Mouse (Mus musculus) neural tube, embryonic 11.5 days (tissue): ENCODE data around the gene Clcc1. TPM values are rescaled to one million over a fixed set of nuclear protein-coding genes. Genes with fewer than 3 reads are reported as not detected.
"Not testable (repeated sequence)": the region's sequence is repeated elsewhere in the genome, so short reads cannot be mapped to it uniquely, and the experiment has no call there.

Experiments
- ATAC-seq: fragments of 200-750 bp; cut with Nextera tagmentation; 2 replicates; pipeline ENCODE4 v1.8.0; 2017; ENCODE audit warnings: moderate number of reproducible peaks, mild to moderate bottlenecking, moderate TSS enrichment, moderate library complexity; ENCODE audit not compliant: insufficient read depth, low FRiP score, low TSS enrichment
- DNase-seq: peaks from one replicate; pipeline ENCODE4 v3.0.0-alpha.2; 2015; ENCODE audit warnings: low spot score
- H3K27ac ChIP-seq: fragments of 300-500 bp; sonication (generic); 2 replicates; pipeline ENCODE4 v1.5.1; 2014; ENCODE audit warnings: low read depth, mild to moderate bottlenecking, low read length
- H3K27me3 ChIP-seq: fragments of 300-500 bp; sonication (generic); 2 replicates; pipeline ENCODE4 v1.6.1; 2014; ENCODE audit warnings: mild to moderate bottlenecking, low read length, mixed read lengths; ENCODE audit not compliant: control insufficient read depth, insufficient read depth
- H3K36me3 ChIP-seq: fragments of 300-500 bp; sonication (generic); 2 replicates; pipeline ENCODE4 v1.6.1; 2014; ENCODE audit warnings: mild to moderate bottlenecking, low read length, moderate library complexity, mixed read lengths; ENCODE audit not compliant: control insufficient read depth, insufficient read depth
- H3K4me1 ChIP-seq: fragments of 300-500 bp; sonication (generic); 2 replicates; pipeline ENCODE4 v1.6.1; 2014; ENCODE audit warnings: low read length, mixed read lengths; ENCODE audit not compliant: control insufficient read depth, insufficient read depth
- H3K4me2 ChIP-seq: fragments of 300-500 bp; sonication (generic); 2 replicates; pipeline ENCODE4 v1.6.1; 2014; ENCODE audit warnings: low read depth, mild to moderate bottlenecking, moderate library complexity
- H3K4me3 ChIP-seq: fragments of 300-500 bp; sonication (generic); 2 replicates; pipeline ENCODE4 v1.5.1; 2014; ENCODE audit warnings: low read depth, low read length
- H3K9ac ChIP-seq: fragments of 300-500 bp; sonication (generic); 2 replicates; pipeline ENCODE4 v1.6.1; 2014; ENCODE audit warnings: mild to moderate bottlenecking, low read length
- H3K9me3 ChIP-seq: fragments of 300-500 bp; sonication (generic); 2 replicates; pipeline ENCODE4 v1.6.1; 2016; ENCODE audit warnings: low read length; ENCODE audit not compliant: control insufficient read depth
- WGBS: fragments of 180-500 bp; shearing (Covaris S2); extraction: QIAGEN DNeasy Blood & Tissue Kit; methylation state at CpG from one replicate; pipeline ENCODE4 v1.1.7; 2014; 5-methylcytosine and 5-hydroxymethylcytosine counted together
- polyA plus RNA-seq: library from polyadenylated mRNA; unstranded; fragments of >200 nt; fragmentation: Nextera tagmentation; extraction: Ambion mirVana; gene quantifications from 2 replicates; pipeline ENCODE4 v1.2.1, GENCODE M21; 2014

The Clcc1 gene
- 49.2 and 53.6 TPM in 2 replicates for polyA plus RNA-seq

- H3K36me3 ChIP-seq: no peaks in the 10 kb centered on the region
- H3K4me3 ChIP-seq: peak within 1 kb of the TSS; percentile 59
- WGBS: under 1% methylated on average over 53 of the region's 57 CpGs
- 0 out of 2 replicates have a peak within 1 kb of the TSS, but pooled peaks have one; percentile 2 for H3K27ac ChIP-seq
- H3K4me1 ChIP-seq: peaks cover 6% of the 10 kb centered on the region; the same call in 1 of the 2 replicates
- peak within 1 kb of the TSS; percentile 76 for H3K9ac ChIP-seq
- peak within 1 kb of the TSS; percentile 52 for H3K4me2 ChIP-seq
- ATAC-seq (peak; percentile 98), DNase-seq (peak; percentile 97)
- H3K9me3 ChIP-seq: no peaks in the 10 kb centered on the region
- no peaks in the 10 kb centered on the region for H3K27me3 ChIP-seq
These were observed at the start of gene Clcc1 for GRCm38 (mm10) chr3:108653710-108654379. TSS of gene Clcc1 (plus strand) at chr3:108653913.

DNA sequence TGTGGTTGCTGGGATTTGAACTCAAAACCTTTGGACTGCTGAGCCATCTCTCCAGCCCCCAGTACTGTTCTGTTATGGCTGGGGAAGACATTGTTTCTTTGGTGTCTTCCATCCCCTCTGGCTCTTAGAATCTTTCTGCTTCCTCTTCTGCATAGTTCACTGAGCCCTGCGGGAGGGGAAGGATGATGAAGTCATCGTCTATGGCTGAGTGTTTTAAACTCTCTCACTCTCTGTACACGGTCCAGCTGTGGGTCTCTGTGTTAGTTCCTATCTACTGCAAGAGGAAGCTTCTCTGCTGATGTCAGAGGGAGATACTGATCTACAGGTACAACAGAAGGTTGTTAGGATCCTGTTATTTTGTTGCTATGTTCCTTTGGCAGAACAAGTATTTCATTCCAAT is 44.8 kb upstream of the Clcc1 start:
- no peak overlapping the region for H3K27ac ChIP-seq
- no peak for DNase-seq
- 78% methylated on average over 3 of the region's 3 CpGs for WGBS
- no peak overlapping the region for H3K9ac ChIP-seq
- no peaks in the 10 kb centered on the region for H3K9me3 ChIP-seq
- no peak overlapping the region for H3K4me3 ChIP-seq
- H3K4me1 ChIP-seq: no peaks in the 10 kb centered on the region
- no peak overlapping the region for H3K4me2 ChIP-seq
- H3K27me3 ChIP-seq: no peaks in the 10 kb centered on the region
- ATAC-seq: no peak
- H3K36me3 ChIP-seq: no peaks in the 10 kb centered on the region; the same call in none of the 2 replicates

DNA sequence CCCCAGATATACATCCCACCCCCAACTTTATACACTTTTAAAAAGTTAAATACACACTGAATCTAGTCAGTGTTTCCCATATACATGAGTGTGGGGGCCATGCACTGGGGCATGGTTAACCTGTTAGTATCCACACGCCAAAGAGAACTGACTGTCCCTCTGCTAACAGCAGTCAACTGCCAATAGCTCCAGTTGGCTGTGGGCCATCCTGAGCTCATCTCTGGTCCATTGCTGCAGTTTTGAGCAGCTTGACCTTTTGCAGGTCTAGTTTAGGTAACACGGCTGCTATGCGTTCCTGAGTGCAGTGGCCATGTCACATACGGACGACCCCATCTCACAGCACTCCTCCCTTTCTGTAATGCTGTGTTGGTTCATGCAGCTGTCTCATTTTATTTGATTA is 19.0 kb upstream of the Clcc1 start:
- H3K4me2 ChIP-seq: no peak overlapping the region
- no peak overlapping the region for H3K9ac ChIP-seq
- WGBS: 93% methylated on average over 5 of the region's 5 CpGs
- no peaks in the 10 kb centered on the region; the same call in 1 of the 2 replicates for H3K36me3 ChIP-seq
- H3K27ac ChIP-seq: no peak overlapping the region
- no peak for DNase-seq
- no peaks in the 10 kb centered on the region for H3K9me3 ChIP-seq
- H3K4me3 ChIP-seq: no peak overlapping the region
- H3K4me1 ChIP-seq: no peaks in the 10 kb centered on the region
- no peak for ATAC-seq
- H3K27me3 ChIP-seq: no peaks in the 10 kb centered on the region

- no peak overlapping the region for H3K4me3 ChIP-seq
- no peak overlapping the region for H3K9ac ChIP-seq
- ATAC-seq: no peak
- H3K4me1 ChIP-seq: no peaks in the 10 kb centered on the region
- H3K4me2 ChIP-seq: no peak overlapping the region
- WGBS: 69% methylated on average over 4 of the region's 4 CpGs
- DNase-seq: peak; percentile 22
- peaks cover 2% of the 10 kb centered on the region; the same call in 1 of the 2 replicates for H3K36me3 ChIP-seq
- no peak overlapping the region for H3K27ac ChIP-seq
- no peaks in the 10 kb centered on the region for H3K27me3 ChIP-seq
- no peaks in the 10 kb centered on the region for H3K9me3 ChIP-seq
These were observed 14.3 kb upstream of the Clcc1 start for GRCm38 (mm10) chr3:108639412-108639811.

DNA sequence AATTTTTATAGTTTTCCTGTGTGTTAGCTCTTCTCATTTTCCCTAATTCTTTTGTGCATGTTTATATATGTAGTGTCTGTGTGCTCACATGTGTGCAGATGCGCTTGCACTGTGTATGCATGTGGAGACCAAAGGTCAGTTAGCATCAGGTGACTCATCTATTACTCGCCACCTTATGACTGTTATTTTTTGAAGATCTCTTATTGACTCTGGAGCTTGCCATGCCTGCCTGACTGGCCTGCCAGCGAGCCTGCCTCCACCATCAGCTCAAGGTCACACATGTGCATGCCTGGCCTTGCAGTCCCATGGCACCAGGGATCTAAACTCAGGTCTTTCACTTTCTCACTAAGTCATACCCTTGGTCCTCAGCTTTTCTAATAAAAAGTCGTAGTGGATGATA is 12.7 kb upstream of the Clcc1 start:
- DNase-seq: no peak
- 86% methylated on average over 4 of the region's 4 CpGs for WGBS
- Histone ChIP-seq H3K27ac (no peak overlapping the region), H3K4me2 (no peak overlapping the region), H3K4me3 (no peak overlapping the region), H3K27me3 (no peaks in the 10 kb centered on the region), H3K4me1 (no peaks in the 10 kb centered on the region), H3K36me3 (peaks cover 4% of the 10 kb centered on the region; the same call in 1 of the 2 replicates), H3K9ac (no peak overlapping the region), H3K9me3 (no peaks in the 10 kb centered on the region)
- ATAC-seq: no peak

GRCm38 (mm10) chr3:108644856-108645255 is 8.9 kb upstream of the Clcc1 start:
- WGBS: 91% methylated on average over 3 of the region's 3 CpGs
- Histone ChIP-seq H3K9me3 (no peaks in the 10 kb centered on the region), H3K27ac (no peak overlapping the region), H3K4me1 (no peaks in the 10 kb centered on the region), H3K36me3 (peaks cover 4% of the 10 kb centered on the region; the same call in 1 of the 2 replicates), H3K27me3 (no peaks in the 10 kb centered on the region), H3K4me2 (no peak overlapping the region), H3K4me3 (no peak overlapping the region), H3K9ac (no peak overlapping the region)
- ATAC-seq: no peak
- DNase-seq: no peak

- Histone ChIP-seq H3K4me1 (no peaks in the 10 kb centered on the region), H3K9ac (no peak overlapping the region), H3K27me3 (no peaks in the 10 kb centered on the region), H3K4me2 (no peak overlapping the region), H3K27ac (no peak overlapping the region), H3K9me3 (no peaks in the 10 kb centered on the region), H3K4me3 (no peak overlapping the region), H3K36me3 (peaks cover 4% of the 10 kb centered on the region; the same call in 1 of the 2 replicates)
- ATAC-seq (no peak), DNase-seq (no peak)
- WGBS: 67% methylated on average over 7 of the region's 7 CpGs
These were observed 7.7 kb upstream of the Clcc1 start for GRCm38 (mm10) chr3:108646036-108646435.

- H3K27ac ChIP-seq, H3K9me3 ChIP-seq, H3K4me1 ChIP-seq, H3K4me3 ChIP-seq, H3K4me2 ChIP-seq, DNase-seq, H3K27me3 ChIP-seq, H3K36me3 ChIP-seq, ATAC-seq, H3K9ac ChIP-seq: not testable (repeated sequence)
- WGBS: 46% methylated on average over 5 of the region's 5 CpGs
These were observed 6.0 kb upstream of the Clcc1 start for GRCm38 (mm10) chr3:108647681-108648080.
